In the genomic region with DNA sequence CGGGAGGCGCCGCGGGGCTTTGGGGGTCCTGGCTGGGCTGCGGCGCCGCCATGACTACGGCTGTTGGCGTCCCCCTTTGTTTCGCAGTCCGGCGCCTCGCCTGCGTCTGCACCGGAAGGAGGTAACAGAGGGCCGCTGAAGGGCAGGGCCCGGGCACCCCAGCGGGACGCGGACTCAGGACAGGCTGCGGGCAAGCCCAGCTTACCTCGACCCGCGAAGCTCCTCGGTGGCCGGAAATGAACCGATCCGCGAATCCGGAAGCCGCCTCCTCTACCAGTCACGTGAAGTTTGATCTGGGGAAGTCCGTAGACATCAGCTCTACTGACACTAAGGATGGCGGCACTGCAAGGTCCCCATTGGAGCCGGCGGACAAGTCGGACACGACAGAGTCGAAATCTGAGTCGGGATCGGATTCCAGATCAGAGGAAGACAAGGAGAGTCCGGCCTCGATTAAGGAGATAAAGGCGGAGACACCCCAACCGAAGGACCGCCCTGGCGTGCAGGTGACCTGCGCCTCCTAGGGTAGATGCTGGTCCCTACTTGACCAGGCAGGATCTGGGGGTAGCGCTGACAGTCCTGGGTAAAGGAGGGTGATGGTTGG, we compare ENCODE assay signal across 7 mouse cellular contexts. TPM values are rescaled to one million over a fixed set of nuclear protein-coding genes. Genes with fewer than 3 reads are reported as not detected.
DNase-seq lines count a peak whose midpoint lies in the region; ATAC-seq lines count a peak whose summit lies in the region.

A gene (plus strand): TSS at position 3 of the 601 bp plus-strand sequence.
A gene (minus strand): TSS at position 408 of the 601 bp plus-strand sequence.

- peak; percentile 81 for ATAC-seq in granulocyte monocyte progenitor cell, adult 5-6 weeks (replicated peaks; ENCODE audit: poor library complexity, severe bottlenecking)
- ATAC-seq in midbrain, embryonic 13.5 days = peak; percentile 95

- peak within 1 kb of the TSS; percentile 99 for H3K27ac ChIP-seq in limb, embryonic 10.5 days
- H3K27ac ChIP-seq in midbrain, embryonic 13.5 days = peak within 1 kb of the TSS; percentile 98

- 0% methylated on average over 49 of the region's 49 CpGs for WGBS in limb, embryonic 10.5 days
- WGBS in midbrain, embryonic 13.5 days = 0% methylated on average over 49 of the region's 49 CpGs

- H3K9me3 ChIP-seq in limb, embryonic 10.5 days (replicated peaks) = no peaks in the 10 kb centered on the region
- no peaks in the 10 kb centered on the region for H3K9me3 ChIP-seq in midbrain, embryonic 13.5 days

- peak within 1 kb of the TSS; percentile 92 for H3K4me3 ChIP-seq in limb, embryonic 10.5 days
- H3K4me3 ChIP-seq in midbrain, embryonic 13.5 days (replicated peaks) = peak within 1 kb of the TSS; percentile 92

- H3K36me3 ChIP-seq in limb, embryonic 10.5 days = peaks cover 29% of the 10 kb centered on the region
- peaks cover 9% of the 10 kb centered on the region; the same call in 1 of the 2 replicates for H3K36me3 ChIP-seq in midbrain, embryonic 13.5 days

- H3K27me3 ChIP-seq in limb, embryonic 10.5 days (ENCODE audit: low read depth, poor library complexity, severe bottlenecking) = no peaks in the 10 kb centered on the region
- no peaks in the 10 kb centered on the region for H3K27me3 ChIP-seq in midbrain, embryonic 13.5 days

- DNase-seq in adrenal gland, adult 8-10 months = peak; percentile 81
- peak; percentile 87 for DNase-seq in embryo, embryonic 9.5 days (ENCODE audit: extremely low spot score)
- peak; percentile 86 for DNase-seq in kidney, adult 11 months
- DNase-seq in limb, embryonic 10.5 days (ENCODE audit: low spot score) = peak; percentile 90
- DNase-seq in spleen, adult 12 weeks (ENCODE audit: low spot score) = peak; percentile 72

- peak within 1 kb of the TSS; percentile 96 for H3K9ac ChIP-seq in midbrain, embryonic 13.5 days (replicated peaks)

- H3K4me1 ChIP-seq in limb, embryonic 10.5 days = peaks cover 20% of the 10 kb centered on the region
- H3K4me1 ChIP-seq in midbrain, embryonic 13.5 days (replicated peaks) = peaks cover 17% of the 10 kb centered on the region

- H3K4me2 ChIP-seq in midbrain, embryonic 13.5 days (replicated peaks) = peak within 1 kb of the TSS; percentile 86

RNA-seq across cellular contexts. Expression of the first gene that starts in this region (rescaled TPM):
- 1 to 10 TPM; 2.4 to 5.1 (median 3.2) TPM for total RNA-seq in adrenal gland, adult 8-10 months (2022)
- total RNA-seq in granulocyte monocyte progenitor cell, adult 5-6 weeks (2014; fragmentation: Nextera tagmentation) = 3.4 and 4.0 TPM in 2 replicates
- total RNA-seq in granulocyte monocyte progenitor cell, adult 5-6 weeks (2017) = 2.6 and 6.5 TPM in 2 replicates
- polyA plus RNA-seq in limb, embryonic 10.5 days (2016; fragmentation: Nextera tagmentation; extraction: Ambion mirVana) = 2.6 TPM in 2 replicates
- polyA plus RNA-seq in midbrain, embryonic 13.5 days (2015; fragmentation: Nextera tagmentation; extraction: Ambion mirVana) = 5.9 and 6.3 TPM in 2 replicates

RNA-seq across cellular contexts. Expression of the second gene that starts in this region (rescaled TPM):
- total RNA-seq in adrenal gland, adult 8-10 months (2022) = 100 to 1,000 TPM in 3 of 4 experiments, 10 to 100 TPM in 1; 98.3 to 137 (median 105) TPM
- total RNA-seq in granulocyte monocyte progenitor cell, adult 5-6 weeks (2014; fragmentation: Nextera tagmentation) = 0.60 and 5.4 TPM in 2 replicates
- 20.9 and 28.4 TPM in 2 replicates for total RNA-seq in granulocyte monocyte progenitor cell, adult 5-6 weeks (2017)
- polyA plus RNA-seq in limb, embryonic 10.5 days (2016; fragmentation: Nextera tagmentation; extraction: Ambion mirVana) = 53.3 and 61.0 TPM in 2 replicates
- polyA plus RNA-seq in midbrain, embryonic 13.5 days (2015; fragmentation: Nextera tagmentation; extraction: Ambion mirVana) = 82.2 and 99.1 TPM in 2 replicates

Comparison
In these comparisons a context has a peak if more than half of its experiments do, and no peak if none do; other contexts are left out.
1. Peak in every context shown above with its lines: DNase-seq, ATAC-seq, H3K4me3 ChIP-seq and H3K27ac ChIP-seq.